Mouse (Mus musculus) lung, embryonic 16.5 days (tissue): ENCODE measurements around the gene Timmdc1. TPM values are rescaled to one million over a fixed set of nuclear protein-coding genes. Genes with fewer than 3 reads are reported as not detected.

Experiments
- ATAC-seq: fragments of 200-750 bp; cut with Nextera tagmentation; 2 replicates; pipeline ENCODE4 v1.8.0; 2017; ENCODE audit warnings: low read depth, mild to moderate bottlenecking, moderate library complexity
- H3K27ac ChIP-seq: fragments of 300-500 bp; sonication (generic); 2 replicates; pipeline ENCODE4 v1.5.1; 2014; ENCODE audit warnings: mild to moderate bottlenecking, control low read depth, low read length
- H3K27me3 ChIP-seq: fragments of 300-500 bp; sonication (generic); 2 replicates; pipeline ENCODE4 v1.6.1; 2014; ENCODE audit warnings: low read depth, low read length, mixed read lengths; ENCODE audit not compliant: control insufficient read depth, insufficient read depth
- H3K36me3 ChIP-seq: fragments of 300-500 bp; sonication (generic); 2 replicates; pipeline ENCODE4 v1.6.1; 2014; ENCODE audit warnings: low read length; ENCODE audit not compliant: control insufficient read depth, insufficient read depth
- H3K4me1 ChIP-seq: fragments of 300-500 bp; sonication (generic); replicated peaks from 2 replicates; pipeline ENCODE4 v1.6.1; 2014; ENCODE audit warnings: low read length, mixed read lengths; ENCODE audit not compliant: control insufficient read depth, insufficient read depth
- H3K4me2 ChIP-seq: fragments of 300-500 bp; sonication (generic); 2 replicates; pipeline ENCODE4 v1.6.1; 2014; ENCODE audit warnings: low read depth, low read length, control low read depth
- H3K4me3 ChIP-seq: fragments of 300-500 bp; sonication (generic); 2 replicates; pipeline ENCODE4 v1.5.1; 2014; ENCODE audit warnings: mild to moderate bottlenecking, low read length, control low read depth
- H3K9ac ChIP-seq: fragments of 300-500 bp; sonication (generic); 2 replicates; pipeline ENCODE4 v1.6.1; 2014; ENCODE audit warnings: low read length, control low read depth
- H3K9me3 ChIP-seq: fragments of 300-500 bp; sonication (generic); 2 replicates; pipeline ENCODE4 v1.6.1; 2016; ENCODE audit warnings: low read length; ENCODE audit not compliant: control insufficient read depth
- WGBS: fragments of 180-500 bp; shearing (Covaris S2); extraction: QIAGEN DNeasy Blood & Tissue Kit; methylation state at CpG from one replicate; pipeline ENCODE4 v1.1.7; 2014; 5-methylcytosine and 5-hydroxymethylcytosine counted together
- polyA plus RNA-seq: library from polyadenylated mRNA; unstranded; fragments of >200 nt; fragmentation: Nextera tagmentation; extraction: Ambion mirVana; gene quantifications from 2 replicates; pipeline ENCODE4 v1.2.1, GENCODE M21; 2015

Gene Timmdc1
- polyA plus RNA-seq, 1 experiment from 2014 or later, result 27.7 TPM

- no peak for ATAC-seq
- Histone ChIP-seq H3K9ac (no peak overlapping the region), H3K9me3 (no peaks in the 10 kb centered on the region), H3K36me3 (no peaks in the 10 kb centered on the region), H3K27me3 (no peaks in the 10 kb centered on the region), H3K4me1 (no peaks in the 10 kb centered on the region), H3K27ac (no peak overlapping the region), H3K4me3 (no peak overlapping the region), H3K4me2 (no peak overlapping the region)
- 78% methylated on average over 8 of the region's 8 CpGs for WGBS
Measured at GRCm38 (mm10) chr16:38469437-38469836, 53.0 kb downstream of the Timmdc1 start.

- Histone ChIP-seq H3K27ac (no peak overlapping the region), H3K4me3 (no peak overlapping the region), H3K4me2 (no peak overlapping the region), H3K36me3 (no peaks in the 10 kb centered on the region), H3K9ac (no peak overlapping the region), H3K27me3 (no peaks in the 10 kb centered on the region), H3K9me3 (no peaks in the 10 kb centered on the region), H3K4me1 (no peaks in the 10 kb centered on the region)
- 27% methylated on average over 3 of the region's 3 CpGs for WGBS
- ATAC-seq, result no peak
Measured at GRCm38 (mm10) chr16:38468706-38469018, 53.8 kb downstream of the Timmdc1 start.

- no peak overlapping the region for H3K27ac ChIP-seq
- no peak for ATAC-seq
- no peak overlapping the region for H3K9ac ChIP-seq
- H3K36me3 ChIP-seq, result no peaks in the 10 kb centered on the region
- H3K4me3 ChIP-seq, result no peak overlapping the region
- no peaks in the 10 kb centered on the region for H3K27me3 ChIP-seq
- no peaks in the 10 kb centered on the region for H3K9me3 ChIP-seq
- no peak overlapping the region for H3K4me2 ChIP-seq
- WGBS, result 68% methylated on average over 8 of the region's 8 CpGs
- no peaks in the 10 kb centered on the region for H3K4me1 ChIP-seq
Measured at GRCm38 (mm10) chr16:38467917-38468705, 54.4 kb downstream of the Timmdc1 start.

- ATAC-seq, result no peak
- H3K27ac ChIP-seq, result no peak overlapping the region
- no peak overlapping the region for H3K4me2 ChIP-seq
- H3K4me1 ChIP-seq, result no peaks in the 10 kb centered on the region
- H3K4me3 ChIP-seq, result no peak overlapping the region
- WGBS, result 77% methylated on average over 13 of the region's 13 CpGs
- H3K27me3 ChIP-seq, result no peaks in the 10 kb centered on the region
- H3K9ac ChIP-seq, result no peak overlapping the region
- no peaks in the 10 kb centered on the region for H3K9me3 ChIP-seq
- no peaks in the 10 kb centered on the region for H3K36me3 ChIP-seq
Measured at GRCm38 (mm10) chr16:38467091-38467916, 55.2 kb downstream of the Timmdc1 start.

- Histone ChIP-seq H3K4me3 (no peak overlapping the region), H3K9me3 (no peaks in the 10 kb centered on the region), H3K4me1 (no peaks in the 10 kb centered on the region), H3K9ac (no peak overlapping the region), H3K4me2 (no peak overlapping the region), H3K27me3 (no peaks in the 10 kb centered on the region), H3K36me3 (no peaks in the 10 kb centered on the region), H3K27ac (no peak overlapping the region)
- no peak for ATAC-seq
- WGBS, result 78% methylated on average over 4 of the region's 4 CpGs
Measured at GRCm38 (mm10) chr16:38466089-38466488, 56.4 kb downstream of the Timmdc1 start.

GRCm38 (mm10) chr16:38463305-38463704, 59.2 kb downstream of the Timmdc1 start:
- 82% methylated on average over 5 of the region's 5 CpGs for WGBS
- Histone ChIP-seq H3K27ac (no peak overlapping the region), H3K4me3 (no peak overlapping the region), H3K27me3 (no peaks in the 10 kb centered on the region), H3K4me2 (no peak overlapping the region), H3K9ac (no peak overlapping the region), H3K9me3 (no peaks in the 10 kb centered on the region), H3K4me1 (no peaks in the 10 kb centered on the region), H3K36me3 (no peaks in the 10 kb centered on the region)
- ATAC-seq, result no peak

- no peaks in the 10 kb centered on the region for H3K36me3 ChIP-seq
- no peaks in the 10 kb centered on the region for H3K9me3 ChIP-seq
- no peak overlapping the region for H3K4me3 ChIP-seq
- no peak overlapping the region for H3K4me2 ChIP-seq
- peak overlapping the region; percentile 32; the same call in 1 of the 2 replicates for H3K9ac ChIP-seq
- H3K27me3 ChIP-seq, result no peaks in the 10 kb centered on the region
- no peaks in the 10 kb centered on the region for H3K4me1 ChIP-seq
- no peak for ATAC-seq
- H3K27ac ChIP-seq, result no peak overlapping the region
- 68% methylated on average over 7 of the region's 7 CpGs for WGBS
Measured at GRCm38 (mm10) chr16:38462161-38462560, 60.3 kb downstream of the Timmdc1 start.

GRCm38 (mm10) chr16:38461749-38462148, 60.7 kb downstream of the Timmdc1 start:
- no peak for ATAC-seq
- no peak overlapping the region for H3K27ac ChIP-seq
- H3K9ac ChIP-seq, result no peak overlapping the region; the same call in 1 of the 2 replicates
- WGBS, result 48% methylated on average over 8 of the region's 8 CpGs
- no peaks in the 10 kb centered on the region for H3K27me3 ChIP-seq
- no peaks in the 10 kb centered on the region for H3K36me3 ChIP-seq
- no peak overlapping the region for H3K4me2 ChIP-seq
- no peak overlapping the region for H3K4me3 ChIP-seq
- no peaks in the 10 kb centered on the region for H3K4me1 ChIP-seq
- H3K9me3 ChIP-seq, result no peaks in the 10 kb centered on the region

GRCm38 (mm10) chr16:38459990-38460389, 62.5 kb downstream of the Timmdc1 start:
- Histone ChIP-seq H3K9me3 (no peaks in the 10 kb centered on the region), H3K4me3 (no peak overlapping the region), H3K27ac (no peak overlapping the region), H3K9ac (no peak overlapping the region), H3K4me1 (no peaks in the 10 kb centered on the region), H3K36me3 (no peaks in the 10 kb centered on the region), H3K4me2 (no peak overlapping the region), H3K27me3 (no peaks in the 10 kb centered on the region)
- ATAC-seq, result no peak
- WGBS, result 86% methylated on average over 4 of the region's 4 CpGs
